22 mouse cellular contexts compared by ENCODE assay signal in genomic region chr6:85919401-85919800, GRCm38 (mm10). TPM values are rescaled to one million over a fixed set of nuclear protein-coding genes. Genes with fewer than 3 reads are reported as not detected.
"Had no signal": no experiment of that assay in that cellular context is flagged by ENCODE, and none has a peak within 500 bp of the region (broad histone marks: within the 10 kb centered on the region; RNA-seq: fewer than 3 reads in every experiment).

No protein-coding gene starts in this region.

- H3K27ac ChIP-seq: limb, embryonic 10.5 days; limb, embryonic 13.5 days; liver, embryonic 13.5 days; macrophage; midbrain, embryonic 12.5 days; midbrain, embryonic 15.5 days; neural tube, embryonic 12.5 days; neural tube, embryonic 15.5 days; stomach, postnatal 0 days had no signal

- H3K9ac ChIP-seq: limb, embryonic 13.5 days; liver, embryonic 13.5 days; lung, embryonic 14.5 days; midbrain, embryonic 12.5 days; midbrain, embryonic 15.5 days; neural tube, embryonic 12.5 days; neural tube, embryonic 15.5 days had no signal

- H3K4me2 ChIP-seq: limb, embryonic 13.5 days; liver, embryonic 13.5 days; lung, embryonic 14.5 days; midbrain, embryonic 12.5 days; midbrain, embryonic 15.5 days; neural tube, embryonic 12.5 days; neural tube, embryonic 15.5 days had no signal

- H3K9me3 ChIP-seq: limb, embryonic 10.5 days; limb, embryonic 13.5 days; liver, embryonic 13.5 days; midbrain, embryonic 12.5 days; midbrain, embryonic 15.5 days; neural tube, embryonic 12.5 days; neural tube, embryonic 15.5 days had no signal

- H3K27me3 ChIP-seq: limb, embryonic 13.5 days; liver, embryonic 13.5 days; midbrain, embryonic 12.5 days; midbrain, embryonic 15.5 days; neural tube, embryonic 12.5 days; neural tube, embryonic 15.5 days had no signal

- DNase-seq: liver; liver, embryonic 13.5 days; lung, embryonic 14.5 days; right cerebral cortex, adult 18-20 months; right cerebral cortex, postnatal 14 days; right cerebral cortex, postnatal 4 days; thymus, adult 2 months; thymus, postnatal 14 days; thymus, postnatal 4 days had no signal

- H3K4me3 ChIP-seq: limb, embryonic 10.5 days; limb, embryonic 13.5 days; liver, embryonic 13.5 days; midbrain, embryonic 12.5 days; midbrain, embryonic 15.5 days; neural tube, embryonic 12.5 days; neural tube, embryonic 15.5 days had no signal

- ATAC-seq: intestine, postnatal 0 days; lung, postnatal 0 days; midbrain, embryonic 15.5 days had no signal

RNA-seq across cellular contexts. Expression of gene Nat8f2, which starts 50.4 kb away (rescaled TPM):
- total RNA-seq: megakaryocyte, adult 5-6 weeks had no signal
- polyA plus RNA-seq: limb, embryonic 10.5 days; limb, embryonic 13.5 days; liver, embryonic 13.5 days; liver, embryonic 16.5 days; lung, embryonic 14.5 days; lung, postnatal 0 days; macrophage; midbrain, embryonic 12.5 days; midbrain, embryonic 15.5 days; neural tube, embryonic 12.5 days; neural tube, embryonic 15.5 days; stomach, embryonic 14.5 days; stomach, postnatal 0 days had no signal
